In genomic region chr2:22704780-22705727, GRCm38 (mm10) we compare ENCODE assay signal across 10 mouse cellular contexts.
A peak's percentile ranks its signal among the peaks of the same experiment; 100 is the strongest.
DNase-seq lines count a peak whose midpoint lies in the region; ATAC-seq lines count a peak whose summit lies in the region.
"Had no signal": no experiment of that assay in that cellular context is flagged by ENCODE, and none has a peak within 500 bp of the region (broad histone marks: within the 10 kb centered on the region; RNA-seq: fewer than 3 reads in every experiment).

No protein-coding gene starts in this region.

- no peaks in the 10 kb centered on the region for H3K36me3 ChIP-seq in kidney, embryonic 16.5 days (ENCODE audit: insufficient read depth, low read length)
- no peaks in the 10 kb centered on the region for H3K36me3 ChIP-seq in embryonic facial prominence, embryonic 10.5 days (replicated peaks)
- no peaks in the 10 kb centered on the region for H3K36me3 ChIP-seq in limb, embryonic 13.5 days
- H3K36me3 ChIP-seq: neural tube, embryonic 13.5 days had no signal

- H3K27me3 ChIP-seq in kidney, embryonic 16.5 days (ENCODE audit: insufficient read depth, low read length), result no peaks in the 10 kb centered on the region
- H3K27me3 ChIP-seq in embryonic facial prominence, embryonic 10.5 days (replicated peaks; ENCODE audit: low read depth, poor library complexity, severe bottlenecking), result no peaks in the 10 kb centered on the region
- H3K27me3 ChIP-seq in limb, embryonic 13.5 days, result no peaks in the 10 kb centered on the region
- H3K27me3 ChIP-seq: neural tube, embryonic 13.5 days had no signal

- H3K4me2 ChIP-seq in kidney, embryonic 16.5 days (replicated peaks; ENCODE audit: low read depth, low read length), result no peak overlapping the region
- no peak overlapping the region for H3K4me2 ChIP-seq in limb, embryonic 13.5 days (replicated peaks)
- H3K4me2 ChIP-seq: neural tube, embryonic 13.5 days had no signal

- H3K4me1 ChIP-seq in kidney, embryonic 16.5 days (ENCODE audit: insufficient read depth, low read length), result no peaks in the 10 kb centered on the region
- H3K4me1 ChIP-seq in embryonic facial prominence, embryonic 10.5 days, result peaks cover 14% of the 10 kb centered on the region; the same call in 1 of the 2 replicates
- H3K4me1 ChIP-seq in limb, embryonic 13.5 days, result peaks cover 14% of the 10 kb centered on the region; the same call in 1 of the 2 replicates

- DNase-seq in cerebellum, postnatal 14 days, result peak; percentile 2 to 4
- no peak for DNase-seq in cerebellum, adult 8-10 months
- DNase-seq in kidney, postnatal 36 days, result no peak
- no peak for DNase-seq in embryonic facial prominence, embryonic 10.5 days (ENCODE audit: low spot score)
- DNase-seq in B cell, adult 2 months, result no peak
- no peak for DNase-seq in spleen, postnatal 10 days (ENCODE audit: low spot score in 2 of 2)
- DNase-seq: thymus, adult 18-20 months had no signal

- H3K9me3 ChIP-seq in kidney, embryonic 16.5 days (ENCODE audit: low read length), result no peaks in the 10 kb centered on the region
- no peaks in the 10 kb centered on the region for H3K9me3 ChIP-seq in embryonic facial prominence, embryonic 10.5 days
- H3K9me3 ChIP-seq in limb, embryonic 13.5 days, result no peaks in the 10 kb centered on the region
- H3K9me3 ChIP-seq: neural tube, embryonic 13.5 days had no signal

- H3K27ac ChIP-seq in kidney, embryonic 16.5 days (ENCODE audit: low read length), result 0 out of 2 replicates have a peak overlapping the region, but pooled peaks have one; percentile 37
- H3K27ac ChIP-seq in embryonic facial prominence, embryonic 10.5 days (replicated peaks), result peak overlapping the region; percentile 40; the same call in 1 of the 2 replicates
- no peak overlapping the region for H3K27ac ChIP-seq in limb, embryonic 13.5 days
- H3K27ac ChIP-seq: neural tube, embryonic 13.5 days had no signal

- ATAC-seq in kidney, embryonic 16.5 days (ENCODE audit: low FRiP score, low TSS enrichment), result 0 out of 2 replicates have a peak, but pooled peaks have one; percentile 39
- peak; percentile 28; the same call in 1 of the 2 replicates for ATAC-seq in limb, embryonic 13.5 days (ENCODE audit: low FRiP score, low read depth)

- 47% methylated on average over 4 of the region's 4 CpGs for WGBS in kidney, embryonic 16.5 days
- 72% methylated on average over 4 of the region's 4 CpGs for WGBS in embryonic facial prominence, embryonic 10.5 days
- 48% methylated on average over 4 of the region's 4 CpGs for WGBS in limb, embryonic 13.5 days

- no peak overlapping the region for H3K4me3 ChIP-seq in kidney, embryonic 16.5 days (ENCODE audit: low read length)
- H3K4me3 ChIP-seq in embryonic facial prominence, embryonic 10.5 days, result no peak overlapping the region
- H3K4me3 ChIP-seq in limb, embryonic 13.5 days, result no peak overlapping the region
- H3K4me3 ChIP-seq: neural tube, embryonic 13.5 days had no signal

- no peak overlapping the region for H3K9ac ChIP-seq in kidney, embryonic 16.5 days (replicated peaks; ENCODE audit: low read length)
- H3K9ac ChIP-seq in limb, embryonic 13.5 days, result no peak overlapping the region
- H3K9ac ChIP-seq: neural tube, embryonic 13.5 days had no signal

Comparison
In these comparisons a context has a peak if more than half of its experiments do, and no peak if none do; other contexts are left out.
1. DNase-seq: peak in cerebellum, postnatal 14 days (2 of 2); none in cerebellum, adult 8-10 months (single experiment), kidney, postnatal 36 days (0 of 2), embryonic facial prominence, embryonic 10.5 days (single experiment), B cell, adult 2 months (0 of 2) and spleen, postnatal 10 days (0 of 2).